Mouse (Mus musculus): Measurements from ENCODE around the gene Cdca4. TPM values are rescaled to one million over a fixed set of nuclear protein-coding genes. Genes with fewer than 3 reads are reported as not detected.
A peak's percentile ranks its signal among the peaks of the same experiment; 100 is the strongest.

Cdca4 gene
- polyA plus RNA-seq, 1 experiment, result 15.8 TPM

- WGBS, result 87% methylated on average over 7 of the region's 7 CpGs
- Histone ChIP-seq H3K4me1 (ENCODE audit: control insufficient read depth, insufficient read depth, insufficient read length, low read length) (peaks cover 14% of the 10 kb centered on the region), H3K36me3 (ENCODE audit: control insufficient read depth, insufficient read depth, low read length) (no peaks in the 10 kb centered on the region), H3K4me3 (ENCODE audit: low read depth, low read length) (no peak overlapping the region), H3K27ac (ENCODE audit: insufficient read depth, low read depth, low read length) (no peak overlapping the region), H3K27me3 (ENCODE audit: control insufficient read depth, insufficient read depth, low read length) (no peaks in the 10 kb centered on the region)
- TF ChIP-seq POLR2A (IDR thresholded peaks at IDR 0.05; ENCODE audit: low read depth, low read length), result no peak
- TF ChIP-seq CTCF (IDR thresholded peaks at IDR 0.05; ENCODE audit: extremely low read depth, insufficient read length, insufficient replicate concordance, low read depth, low read length), result no peak
Observed at GRCm38 (mm10) chr12:112867106-112867674, 38.0 kb upstream of the Cdca4 start.

DNA sequence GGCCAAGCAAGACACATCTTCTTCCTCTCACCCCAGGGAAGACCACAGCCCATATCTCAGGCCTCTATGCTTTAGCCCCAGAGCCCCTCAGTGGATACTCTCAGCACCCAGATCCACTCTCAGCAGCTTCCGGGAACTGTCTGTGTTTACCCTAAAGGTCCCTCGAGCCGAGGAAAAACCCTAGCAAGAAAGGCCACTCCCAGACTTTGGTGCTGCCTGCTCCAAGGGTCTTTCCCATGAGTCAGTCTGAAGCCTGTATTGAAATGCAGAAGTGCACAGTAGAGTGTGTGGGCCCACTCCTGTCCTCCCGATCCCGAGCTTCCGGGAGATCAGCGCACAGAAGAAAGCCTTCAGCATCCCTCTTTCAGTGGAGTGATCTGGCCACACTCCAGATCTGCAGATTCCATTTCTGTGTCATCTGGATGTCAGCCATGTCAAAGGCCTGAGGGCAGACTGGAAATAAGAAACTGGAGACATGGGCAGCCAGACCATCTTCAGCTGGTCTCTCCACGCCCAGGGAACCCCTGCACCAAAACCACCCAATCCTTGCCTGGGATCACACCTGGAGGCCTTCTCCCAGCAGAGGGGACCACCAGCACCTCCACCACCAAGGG, 37.4 kb upstream of the Cdca4 start:
- Histone ChIP-seq H3K27me3 (ENCODE audit: control insufficient read depth, insufficient read depth, low read length) (no peaks in the 10 kb centered on the region), H3K4me3 (ENCODE audit: low read depth, low read length) (no peak overlapping the region), H3K4me1 (ENCODE audit: control insufficient read depth, insufficient read depth, insufficient read length, low read length) (peaks cover 14% of the 10 kb centered on the region), H3K36me3 (ENCODE audit: control insufficient read depth, insufficient read depth, low read length) (no peaks in the 10 kb centered on the region), H3K27ac (ENCODE audit: insufficient read depth, low read depth, low read length) (no peak overlapping the region)
- WGBS, result 63% methylated on average over 8 of the region's 8 CpGs
- TF ChIP-seq CTCF (IDR thresholded peaks at IDR 0.05; ENCODE audit: extremely low read depth, insufficient read length, insufficient replicate concordance, low read depth, low read length) (no peak), POLR2A (IDR thresholded peaks at IDR 0.05; ENCODE audit: low read depth, low read length) (no peak)

DNA sequence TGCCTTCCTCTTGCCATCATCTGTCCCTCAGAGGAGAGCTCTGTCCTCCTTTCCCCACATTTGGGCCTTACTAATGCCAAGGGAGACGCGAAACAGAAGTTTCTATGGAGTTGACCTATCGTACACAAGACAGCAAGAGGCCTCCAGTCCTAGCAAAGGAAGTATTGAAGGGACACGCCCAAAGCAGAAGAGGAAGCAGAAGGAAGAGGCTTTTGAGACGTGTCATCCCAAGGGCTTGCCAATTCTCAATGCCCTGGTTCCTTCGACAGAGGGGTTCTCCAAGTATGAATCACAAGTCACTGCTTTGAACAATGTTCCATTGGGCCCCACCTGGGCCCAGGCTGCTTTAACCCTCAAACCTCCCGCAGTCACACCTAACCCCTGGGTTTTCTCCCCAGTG, 35.6 kb upstream of the Cdca4 start:
- TF ChIP-seq CTCF (IDR thresholded peaks at IDR 0.05; ENCODE audit: extremely low read depth, insufficient read length, insufficient replicate concordance, low read depth, low read length) (no peak), POLR2A (IDR thresholded peaks at IDR 0.05; ENCODE audit: low read depth, low read length) (no peak)
- Histone ChIP-seq H3K27me3 (ENCODE audit: control insufficient read depth, insufficient read depth, low read length) (no peaks in the 10 kb centered on the region), H3K27ac (ENCODE audit: insufficient read depth, low read depth, low read length) (no peak overlapping the region), H3K4me1 (ENCODE audit: control insufficient read depth, insufficient read depth, insufficient read length, low read length) (peaks cover 8% of the 10 kb centered on the region), H3K36me3 (ENCODE audit: control insufficient read depth, insufficient read depth, low read length) (no peaks in the 10 kb centered on the region), H3K4me3 (ENCODE audit: low read depth, low read length) (no peak overlapping the region)
- 75% methylated on average over 7 of the region's 7 CpGs for WGBS

GRCm38 (mm10) chr12:112861911-112862321, 32.7 kb upstream of the Cdca4 start:
- WGBS, result 64% methylated on average over 9 of the region's 9 CpGs
- no peaks in the 10 kb centered on the region for H3K36me3 ChIP-seq (ENCODE audit: control insufficient read depth, insufficient read depth, low read length)
- no peak for TF ChIP-seq POLR2A (IDR thresholded peaks at IDR 0.05; ENCODE audit: low read depth, low read length)
- TF ChIP-seq CTCF (IDR thresholded peaks at IDR 0.05; ENCODE audit: extremely low read depth, insufficient read length, insufficient replicate concordance, low read depth, low read length), result no peak
- no peak overlapping the region for H3K27ac ChIP-seq (ENCODE audit: insufficient read depth, low read depth, low read length)
- H3K27me3 ChIP-seq (ENCODE audit: control insufficient read depth, insufficient read depth, low read length), result no peaks in the 10 kb centered on the region
- H3K4me3 ChIP-seq (ENCODE audit: low read depth, low read length), result no peak overlapping the region
- peaks cover 4% of the 10 kb centered on the region for H3K4me1 ChIP-seq (ENCODE audit: control insufficient read depth, insufficient read depth, insufficient read length, low read length)

GRCm38 (mm10) chr12:112860765-112861164, 31.5 kb upstream of the Cdca4 start:
- H3K4me1 ChIP-seq (ENCODE audit: control insufficient read depth, insufficient read depth, insufficient read length, low read length), result 0 out of 2 replicates have a peak, but pooled peaks cover 2% of the 10 kb centered on the region
- no peaks in the 10 kb centered on the region for H3K36me3 ChIP-seq (ENCODE audit: control insufficient read depth, insufficient read depth, low read length)
- peak overlapping the region; percentile 43 for H3K27ac ChIP-seq (ENCODE audit: insufficient read depth, low read depth, low read length)
- TF ChIP-seq CTCF (IDR thresholded peaks at IDR 0.05; ENCODE audit: extremely low read depth, insufficient read length, insufficient replicate concordance, low read depth, low read length) (no peak), POLR2A (IDR thresholded peaks at IDR 0.05; ENCODE audit: low read depth, low read length) (no peak)
- peak overlapping the region; percentile 39 for H3K4me3 ChIP-seq (ENCODE audit: low read depth, low read length)
- 65% methylated on average over 7 of the region's 7 CpGs for WGBS
- no peaks in the 10 kb centered on the region for H3K27me3 ChIP-seq (ENCODE audit: control insufficient read depth, insufficient read depth, low read length)

DNA sequence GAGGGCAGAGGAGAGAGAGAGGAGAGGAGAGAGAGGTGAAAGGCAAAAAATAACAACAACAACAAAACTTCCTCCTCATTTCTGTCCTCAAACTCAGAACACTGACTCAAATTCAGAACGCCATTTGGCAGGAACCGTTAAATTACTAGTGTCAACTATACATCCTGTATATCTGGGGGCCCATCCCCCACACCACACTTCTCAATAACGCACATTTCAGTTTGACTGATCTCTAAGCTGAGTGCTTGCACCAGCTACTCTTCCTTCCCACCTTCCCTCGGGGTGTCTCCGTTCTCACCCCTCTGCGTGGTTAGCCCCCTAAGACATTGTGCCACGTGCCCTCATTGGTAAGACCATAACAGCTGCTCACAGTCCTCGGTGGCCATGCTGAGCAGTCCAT, 30.7 kb upstream of the Cdca4 start:
- H3K27ac ChIP-seq (ENCODE audit: insufficient read depth, low read depth, low read length), result peak overlapping the region; percentile 28
- H3K27me3 ChIP-seq (ENCODE audit: control insufficient read depth, insufficient read depth, low read length), result no peaks in the 10 kb centered on the region
- 63% methylated on average over 8 of the region's 8 CpGs for WGBS
- no peaks in the 10 kb centered on the region for H3K36me3 ChIP-seq (ENCODE audit: control insufficient read depth, insufficient read depth, low read length)
- H3K4me1 ChIP-seq (ENCODE audit: control insufficient read depth, insufficient read depth, insufficient read length, low read length), result 0 out of 2 replicates have a peak, but pooled peaks cover 2% of the 10 kb centered on the region
- H3K4me3 ChIP-seq (ENCODE audit: low read depth, low read length), result peak overlapping the region; percentile 39
- TF ChIP-seq POLR2A (IDR thresholded peaks at IDR 0.05; ENCODE audit: low read depth, low read length) (no peak), CTCF (IDR thresholded peaks at IDR 0.05; ENCODE audit: extremely low read depth, insufficient read length, insufficient replicate concordance, low read depth, low read length) (no peak)

- Histone ChIP-seq H3K4me3 (ENCODE audit: low read depth, low read length) (peak overlapping the region; percentile 18), H3K27ac (ENCODE audit: insufficient read depth, low read depth, low read length) (no peak overlapping the region; the same call in 1 of the 2 replicates)
Observed at GRCm38 (mm10) chr12:112858581-112859336, 29.5 kb upstream of the Cdca4 start.

More at GRCm38 (mm10) chr12:112858581-112859336, 29.5 kb upstream of the Cdca4 start:
- TF ChIP-seq POLR2A (IDR thresholded peaks at IDR 0.05; ENCODE audit: low read depth, low read length), result no peak
- TF ChIP-seq CTCF (IDR thresholded peaks at IDR 0.05; ENCODE audit: extremely low read depth, insufficient read length, insufficient replicate concordance, low read depth, low read length), result no peak
- Histone ChIP-seq H3K36me3 (ENCODE audit: control insufficient read depth, insufficient read depth, low read length) (no peaks in the 10 kb centered on the region), H3K27me3 (ENCODE audit: control insufficient read depth, insufficient read depth, low read length) (no peaks in the 10 kb centered on the region), H3K4me1 (ENCODE audit: control insufficient read depth, insufficient read depth, insufficient read length, low read length) (0 out of 2 replicates have a peak, but pooled peaks cover 2% of the 10 kb centered on the region)
- WGBS, result 84% methylated on average over 9 of the region's 9 CpGs
